ENCODE assay signal across 25 mouse cellular contexts in the genomic region with DNA sequence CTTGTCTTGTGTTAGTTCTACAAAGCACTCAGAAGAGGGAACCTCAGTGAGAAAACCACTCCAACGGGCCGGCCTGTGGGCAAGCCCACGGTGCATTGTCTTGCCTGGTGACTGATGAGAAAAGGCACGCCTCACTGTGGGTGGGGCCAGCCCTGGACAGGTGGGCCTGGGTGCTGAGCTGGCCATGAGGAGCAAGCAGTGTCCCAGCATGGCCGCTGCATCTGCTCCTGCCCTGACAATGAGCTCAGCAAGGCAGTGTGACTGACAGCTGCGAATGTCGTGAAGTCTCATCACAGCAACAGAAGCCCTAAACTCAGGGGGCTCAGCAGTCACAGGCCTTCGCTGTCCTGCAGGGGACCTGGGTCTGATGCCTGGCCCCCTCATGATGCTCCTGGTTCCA.
"Had no signal": no experiment of that assay in that cellular context is flagged by ENCODE, and none has a peak within 500 bp of the region (broad histone marks: within the 10 kb centered on the region; RNA-seq: fewer than 3 reads in every experiment).

No protein-coding gene starts in this region.

- DNase-seq: gastrocnemius, postnatal 14 days; gastrocnemius, postnatal 36 days; heart, adult 11 months; heart, adult 2 months; heart, postnatal 14 days; heart, postnatal 36 days; kidney, adult 11 months; kidney, adult 2 months; kidney, adult 9 months; kidney, postnatal 14 days; kidney, postnatal 36 days; layer of hippocampus, adult 9-11 months; layer of hippocampus, postnatal 36 days; left cerebral cortex, postnatal 4 days had no signal

- H3K27me3 ChIP-seq: heart, embryonic 13.5 days; heart, embryonic 15.5 days; hindbrain, embryonic 13.5 days; hindbrain, embryonic 15.5 days; kidney, embryonic 15.5 days; limb, embryonic 13.5 days; limb, embryonic 15.5 days had no signal

- H3K4me1 ChIP-seq: hindbrain, embryonic 15.5 days; kidney, embryonic 15.5 days; limb, embryonic 13.5 days; limb, embryonic 15.5 days had no signal

- ATAC-seq: intestine, embryonic 16.5 days had no signal

- H3K4me3 ChIP-seq: heart, adult 2 months; heart, embryonic 13.5 days; heart, embryonic 15.5 days; hindbrain, embryonic 13.5 days; hindbrain, embryonic 15.5 days; kidney, embryonic 15.5 days; limb, embryonic 13.5 days; limb, embryonic 15.5 days had no signal

- H3K27ac ChIP-seq: heart, adult 2 months; heart, embryonic 13.5 days; heart, embryonic 15.5 days; hindbrain, embryonic 13.5 days; hindbrain, embryonic 15.5 days; hindbrain, postnatal 0 days; kidney, embryonic 15.5 days; kidney, postnatal 0 days; limb, embryonic 13.5 days had no signal

- H3K9me3 ChIP-seq: heart, embryonic 13.5 days; heart, embryonic 15.5 days; hindbrain, embryonic 13.5 days; hindbrain, embryonic 15.5 days; kidney, embryonic 15.5 days; limb, embryonic 13.5 days; limb, embryonic 15.5 days had no signal

- H3K9ac ChIP-seq: heart, embryonic 13.5 days; heart, embryonic 15.5 days; hindbrain, embryonic 13.5 days; hindbrain, embryonic 15.5 days; kidney, embryonic 15.5 days; limb, embryonic 15.5 days had no signal

- H3K4me2 ChIP-seq: heart, embryonic 11.5 days; heart, embryonic 13.5 days; heart, embryonic 15.5 days; hindbrain, embryonic 13.5 days; hindbrain, embryonic 15.5 days; kidney, embryonic 15.5 days; limb, embryonic 13.5 days; limb, embryonic 15.5 days had no signal
